Comparison of ENCODE assay signal across 8 mouse cellular contexts in genomic region chr5:31093151-31094041, GRCm38 (mm10). TPM values are rescaled to one million over a fixed set of nuclear protein-coding genes. Genes with fewer than 3 reads are reported as not detected.
A peak's percentile ranks its signal among the peaks of the same experiment; 100 is the strongest.
DNase-seq lines count a peak whose midpoint lies in the region; ATAC-seq and TF ChIP-seq lines count a peak whose summit lies in the region.

No protein-coding gene starts in this region.

- no peaks in the 10 kb centered on the region for H3K9me3 ChIP-seq in embryonic facial prominence, embryonic 11.5 days (replicated peaks; ENCODE audit: control insufficient read depth, low read length)
- no peaks in the 10 kb centered on the region for H3K9me3 ChIP-seq in hindbrain, embryonic 13.5 days
- no peaks in the 10 kb centered on the region for H3K9me3 ChIP-seq in stomach, embryonic 14.5 days (ENCODE audit: control insufficient read depth, low read depth, low read length)

- H3K36me3 ChIP-seq in heart, adult 2 months (ENCODE audit: control insufficient read depth, insufficient read depth, low read length) = no peaks in the 10 kb centered on the region
- H3K36me3 ChIP-seq in embryonic facial prominence, embryonic 11.5 days (replicated peaks; ENCODE audit: control insufficient read depth, insufficient read depth, low read depth, low read length) = no peaks in the 10 kb centered on the region
- H3K36me3 ChIP-seq in hindbrain, embryonic 13.5 days = no peaks in the 10 kb centered on the region
- H3K36me3 ChIP-seq in stomach, embryonic 14.5 days (ENCODE audit: control insufficient read depth, insufficient read depth, low read length) = no peaks in the 10 kb centered on the region

- H3K79me2 ChIP-seq in heart, adult 2 months (replicated peaks; ENCODE audit: control insufficient read depth, insufficient read depth, low read length) = no peaks in the 10 kb centered on the region

- intact Hi-C loops in heart, adult 2 months (cut with DNase I) = no loop called here
- intact Hi-C loops in heart, postnatal 10 days (cut with DNase I) = no loop called here

- no peak overlapping the region for H3K27ac ChIP-seq in heart, adult 2 months
- no peak overlapping the region for H3K27ac ChIP-seq in embryonic facial prominence, embryonic 11.5 days (replicated peaks; ENCODE audit: low read depth, low read length)
- H3K27ac ChIP-seq in hindbrain, embryonic 13.5 days = peak overlapping the region; percentile 73
- no peak overlapping the region for H3K27ac ChIP-seq in stomach, embryonic 14.5 days (ENCODE audit: low read length)

- H3K4me3 ChIP-seq in heart, adult 2 months = peak overlapping the region; percentile 37; the same call in 1 of the 2 replicates
- peak overlapping the region; percentile 36 for H3K4me3 ChIP-seq in embryonic facial prominence, embryonic 11.5 days (ENCODE audit: low read depth, low read length)
- H3K4me3 ChIP-seq in hindbrain, embryonic 13.5 days = peak overlapping the region; percentile 62
- peak overlapping the region; percentile 35 for H3K4me3 ChIP-seq in stomach, embryonic 14.5 days (ENCODE audit: low read depth, low read length)

- peak overlapping the region; percentile 55 for H3K4me2 ChIP-seq in embryonic facial prominence, embryonic 11.5 days (ENCODE audit: low read depth, low read length)
- H3K4me2 ChIP-seq in hindbrain, embryonic 13.5 days = peak overlapping the region; percentile 60
- H3K4me2 ChIP-seq in stomach, embryonic 14.5 days (replicated peaks; ENCODE audit: low read depth, low read length) = peak overlapping the region; percentile 78

- peaks cover 4% of the 10 kb centered on the region for H3K4me1 ChIP-seq in heart, adult 2 months (ENCODE audit: control insufficient read depth, insufficient read depth, low read length)
- H3K4me1 ChIP-seq in embryonic facial prominence, embryonic 11.5 days (ENCODE audit: control insufficient read depth, insufficient read depth, low read length) = peaks cover 4% of the 10 kb centered on the region
- peaks cover 52% of the 10 kb centered on the region for H3K4me1 ChIP-seq in hindbrain, embryonic 13.5 days (replicated peaks)
- H3K4me1 ChIP-seq in stomach, embryonic 14.5 days (ENCODE audit: control insufficient read depth, insufficient read depth, low read length) = peaks cover 28% of the 10 kb centered on the region

- no peak for TF ChIP-seq CTCF in heart, adult 2 months (IDR thresholded peaks at IDR 0.05)

- no peak for TF ChIP-seq POLR2A in heart, adult 2 months (IDR thresholded peaks at IDR 0.05; ENCODE audit: insufficient read depth, low read depth, low read length)

- peaks cover 22% of the 10 kb centered on the region for H3K27me3 ChIP-seq in heart, adult 2 months (ENCODE audit: control insufficient read depth, insufficient read depth, low read length)
- peaks cover 83% of the 10 kb centered on the region for H3K27me3 ChIP-seq in embryonic facial prominence, embryonic 11.5 days (ENCODE audit: control insufficient read depth, insufficient read depth, low read length)
- H3K27me3 ChIP-seq in hindbrain, embryonic 13.5 days = peaks cover 95% of the 10 kb centered on the region
- peaks cover 68% of the 10 kb centered on the region for H3K27me3 ChIP-seq in stomach, embryonic 14.5 days (ENCODE audit: control insufficient read depth, insufficient read depth, low read length)

- WGBS in heart, adult 2 months = 1% methylated on average over 50 of the region's 54 CpGs
- under 1% methylated on average over 47 of the region's 54 CpGs for WGBS in embryonic facial prominence, embryonic 11.5 days
- 1% methylated on average over 49 of the region's 54 CpGs for WGBS in hindbrain, embryonic 13.5 days
- WGBS in stomach, embryonic 14.5 days = under 1% methylated on average over 49 of the region's 54 CpGs

- peak; percentile 49; the same call in 1 of the 2 replicates for ATAC-seq in embryonic facial prominence, embryonic 11.5 days (replicated peaks; ENCODE audit: insufficient number of reproducible peaks, low FRiP score, low TSS enrichment, low read depth)
- ATAC-seq in hindbrain, embryonic 13.5 days (ENCODE audit: low FRiP score) = peak; percentile 50
- ATAC-seq in stomach, embryonic 14.5 days (ENCODE audit: insufficient number of reproducible peaks, insufficient read depth, low FRiP score, low read depth) = peak; percentile 60

- no peak for TF ChIP-seq EP300 in heart, adult 2 months (IDR thresholded peaks at IDR 0.05; ENCODE audit: insufficient read depth, low read depth, low read length)

- peak overlapping the region; percentile 25; the same call in 1 of the 2 replicates for H3K9ac ChIP-seq in heart, adult 2 months (ENCODE audit: low read depth, low read length)
- peak overlapping the region; percentile 22; the same call in 1 of the 2 replicates for H3K9ac ChIP-seq in embryonic facial prominence, embryonic 11.5 days (replicated peaks; ENCODE audit: low read length)
- H3K9ac ChIP-seq in hindbrain, embryonic 13.5 days = peak overlapping the region; percentile 85
- no peak overlapping the region; the same call in 1 of the 2 replicates for H3K9ac ChIP-seq in stomach, embryonic 14.5 days (replicated peaks; ENCODE audit: low read depth, low read length)

- peak; percentile 50 to 64 for DNase-seq in heart, adult 2 months
- no peak for DNase-seq in heart, postnatal 10 days
- DNase-seq in embryonic facial prominence, embryonic 11.5 days (ENCODE audit: low spot score) = no peak
- DNase-seq in layer of hippocampus, postnatal 14 days (ENCODE audit: low spot score in 2 of 2) = peak; percentile 49 to 79
- DNase-seq in lung, postnatal 14 days = peak; percentile 36
- no peak for DNase-seq in gastrocnemius, adult 8-10 months (ENCODE audit: low spot score in 2 of 2)

RNA-seq across cellular contexts. Expression of gene Dnajc5g, which starts 12.7 kb away (rescaled TPM):
- not detected for total RNA-seq in heart, adult 2 months (2021)
- not detected in 2 replicates for polyA plus RNA-seq in heart, adult 2 months (2012; rRNA removed)
- not detected for total RNA-seq in heart, postnatal 10 days (2021)
- polyA plus RNA-seq in embryonic facial prominence, embryonic 11.5 days (2014; fragmentation: Nextera tagmentation; extraction: Ambion mirVana) = not detected in 2 replicates
- polyA plus RNA-seq in hindbrain, embryonic 13.5 days (2015; fragmentation: Nextera tagmentation; extraction: Ambion mirVana) = not detected in 2 replicates
- total RNA-seq in layer of hippocampus, postnatal 14 days (2021) = not detected
- polyA plus RNA-seq in stomach, embryonic 14.5 days (2014; fragmentation: Nextera tagmentation; extraction: Ambion mirVana) = not detected in 2 replicates
- total RNA-seq in gastrocnemius, adult 8-10 months (2022) = not detected

RNA-seq across cellular contexts. Expression of gene Slc30a3, which starts 14.6 kb away (rescaled TPM):
- under 1 TPM in 1 of 2 experiments, not detected in 1; 0.29 TPM for total RNA-seq in heart, adult 2 months (2021)
- polyA plus RNA-seq in heart, adult 2 months (2012; rRNA removed) = 0.26 and 0.47 TPM in 2 replicates
- total RNA-seq in heart, postnatal 10 days (2021) = under 1 TPM in 1 of 2 experiments, not detected in 1; 0.25 TPM
- polyA plus RNA-seq in embryonic facial prominence, embryonic 11.5 days (2014; fragmentation: Nextera tagmentation; extraction: Ambion mirVana) = 0.46 and 0.59 TPM in 2 replicates
- polyA plus RNA-seq in hindbrain, embryonic 13.5 days (2015; fragmentation: Nextera tagmentation; extraction: Ambion mirVana) = 30.5 and 35.0 TPM in 2 replicates
- total RNA-seq in layer of hippocampus, postnatal 14 days (2021) = 10 to 100 TPM; 56.9 to 61.1 TPM
- 0.30 and 0.52 TPM in 2 replicates for polyA plus RNA-seq in stomach, embryonic 14.5 days (2014; fragmentation: Nextera tagmentation; extraction: Ambion mirVana)
- total RNA-seq in gastrocnemius, adult 8-10 months (2022) = under 1 TPM in 2 of 4 experiments, not detected in 2; 0.18 to 0.24 TPM

RNA-seq across cellular contexts. Expression of gene Trim54, which starts 23.1 kb away (rescaled TPM):
- total RNA-seq in heart, adult 2 months (2021) = 100 to 1,000 TPM; 250 to 368 TPM
- polyA plus RNA-seq in heart, adult 2 months (2012; rRNA removed) = 186 and 219 TPM in 2 replicates
- total RNA-seq in heart, postnatal 10 days (2021) = 10 to 100 TPM; 67.3 to 78.0 TPM
- polyA plus RNA-seq in embryonic facial prominence, embryonic 11.5 days (2014; fragmentation: Nextera tagmentation; extraction: Ambion mirVana) = not detected in 2 replicates
- polyA plus RNA-seq in hindbrain, embryonic 13.5 days (2015; fragmentation: Nextera tagmentation; extraction: Ambion mirVana) = 0.16 TPM in 1 of 2 replicates, not detected in the other
- not detected for total RNA-seq in layer of hippocampus, postnatal 14 days (2021)
- polyA plus RNA-seq in stomach, embryonic 14.5 days (2014; fragmentation: Nextera tagmentation; extraction: Ambion mirVana) = not detected in 2 replicates
- total RNA-seq in gastrocnemius, adult 8-10 months (2022) = 100 to 1,000 TPM; 420 to 527 (median 441) TPM

RNA-seq across cellular contexts. Expression of gene Cad, which starts 38.8 kb away (rescaled TPM):
- 10 to 100 TPM; 11.0 to 14.0 TPM for total RNA-seq in heart, adult 2 months (2021)
- 18.5 TPM in 2 replicates for polyA plus RNA-seq in heart, adult 2 months (2012; rRNA removed)
- total RNA-seq in heart, postnatal 10 days (2021) = 10 to 100 TPM; 19.1 to 21.7 TPM
- polyA plus RNA-seq in embryonic facial prominence, embryonic 11.5 days (2014; fragmentation: Nextera tagmentation; extraction: Ambion mirVana) = 21.3 and 23.5 TPM in 2 replicates
- 13.7 and 14.7 TPM in 2 replicates for polyA plus RNA-seq in hindbrain, embryonic 13.5 days (2015; fragmentation: Nextera tagmentation; extraction: Ambion mirVana)
- total RNA-seq in layer of hippocampus, postnatal 14 days (2021) = 10 to 100 TPM; 15.6 to 17.5 TPM
- 21.7 and 26.3 TPM in 2 replicates for polyA plus RNA-seq in stomach, embryonic 14.5 days (2014; fragmentation: Nextera tagmentation; extraction: Ambion mirVana)
- 10 to 100 TPM; 25.5 to 30.8 (median 27.9) TPM for total RNA-seq in gastrocnemius, adult 8-10 months (2022)

RNA-seq across cellular contexts. Expression of gene Slc5a6, which starts 44.7 kb away (rescaled TPM):
- total RNA-seq in heart, adult 2 months (2021) = 10 to 100 TPM; 11.8 to 13.2 TPM
- 25.5 and 29.1 TPM in 2 replicates for polyA plus RNA-seq in heart, adult 2 months (2012; rRNA removed)
- total RNA-seq in heart, postnatal 10 days (2021) = 1 to 10 TPM; 4.7 to 4.8 TPM
- polyA plus RNA-seq in embryonic facial prominence, embryonic 11.5 days (2014; fragmentation: Nextera tagmentation; extraction: Ambion mirVana) = 6.6 and 6.7 TPM in 2 replicates
- polyA plus RNA-seq in hindbrain, embryonic 13.5 days (2015; fragmentation: Nextera tagmentation; extraction: Ambion mirVana) = 18.1 and 20.3 TPM in 2 replicates
- total RNA-seq in layer of hippocampus, postnatal 14 days (2021) = 10 to 100 TPM; 12.4 to 13.3 TPM
- polyA plus RNA-seq in stomach, embryonic 14.5 days (2014; fragmentation: Nextera tagmentation; extraction: Ambion mirVana) = 9.2 and 9.7 TPM in 2 replicates
- 1 to 10 TPM; 6.1 to 7.9 (median 6.7) TPM for total RNA-seq in gastrocnemius, adult 8-10 months (2022)

Comparison
In these comparisons a context has a peak if more than half of its experiments do, and no peak if none do; other contexts are left out.
1. DNase-seq: peak in heart, adult 2 months (2 of 2), layer of hippocampus, postnatal 14 days (2 of 2) and lung, postnatal 14 days (single experiment); none in heart, postnatal 10 days (0 of 2), embryonic facial prominence, embryonic 11.5 days (single experiment) and gastrocnemius, adult 8-10 months (0 of 2).
2. RNA of gene Slc30a3, which starts 14.6 kb away (total RNA-seq): 56.9 to 61.1 TPM in layer of hippocampus, postnatal 14 days; 0.29 TPM in heart, adult 2 months, 0.25 TPM in heart, postnatal 10 days and 0.18 to 0.24 TPM in gastrocnemius, adult 8-10 months; every median in the first group is over 10 times any median in the second.
3. RNA of gene Trim54, which starts 23.1 kb away (total RNA-seq): 420 to 527 TPM in gastrocnemius, adult 8-10 months, 250 to 368 TPM in heart, adult 2 months and 67.3 to 78.0 TPM in heart, postnatal 10 days; not detected in layer of hippocampus, postnatal 14 days; every median in the first group is over 10 times any median in the second.
4. Peak in every context shown above with its lines, with median percentiles within 50 percentile points of each other: H3K4me3 ChIP-seq, ATAC-seq and H3K4me2 ChIP-seq.